ENCODE assay signal across 8 mouse cellular contexts in the genomic region with DNA sequence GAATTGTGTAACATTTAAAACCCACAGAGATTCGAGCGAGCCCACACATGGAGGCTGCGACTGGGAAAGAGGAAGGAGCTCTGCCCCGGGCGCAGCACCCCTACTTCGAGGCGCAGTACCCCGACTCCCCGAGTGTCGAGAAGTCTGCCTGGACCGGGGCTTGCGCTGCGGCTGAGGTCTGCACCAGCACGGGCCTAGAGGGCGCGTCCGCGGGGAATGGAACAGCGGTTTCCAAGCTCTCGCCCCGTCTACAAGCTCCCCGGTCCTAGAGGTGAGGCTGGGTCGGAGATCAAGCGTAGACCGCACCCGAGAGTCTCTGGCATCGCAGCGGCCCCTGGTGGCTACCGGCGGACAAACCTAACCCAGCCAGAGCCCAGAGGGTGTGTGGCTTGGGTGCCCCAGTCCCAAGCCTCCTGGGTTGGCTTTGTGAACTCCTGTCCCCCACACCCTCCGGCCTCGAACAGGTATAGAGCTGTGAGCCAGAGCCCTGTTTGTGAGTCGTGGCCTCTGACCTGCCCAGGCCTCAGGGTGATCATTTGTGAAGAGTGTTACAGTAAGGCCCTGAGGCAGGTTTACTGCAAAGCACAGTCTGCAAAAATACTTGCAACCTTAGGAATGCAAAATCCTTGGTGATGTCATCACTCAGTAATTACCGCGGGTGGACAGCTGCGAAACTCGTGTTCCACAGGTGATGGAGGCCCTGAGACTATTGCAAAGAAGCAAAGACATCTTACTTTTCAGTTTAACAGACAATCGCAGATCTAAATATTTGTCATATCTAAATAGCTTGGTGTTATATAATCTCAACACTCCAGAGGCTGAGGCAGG. TPM values are rescaled to one million over a fixed set of nuclear protein-coding genes. Genes with fewer than 3 reads are reported as not detected.
A peak's percentile ranks its signal among the peaks of the same experiment; 100 is the strongest.
DNase-seq lines count a peak whose midpoint lies in the region; ATAC-seq and TF ChIP-seq lines count a peak whose summit lies in the region.

No protein-coding gene starts in this region.

- no peak for TF ChIP-seq POLR2A in thymus, adult 2 months (IDR thresholded peaks at IDR 0.05; ENCODE audit: control insufficient read depth, extremely low read depth, insufficient read depth, low read length, poor library complexity)

- TF ChIP-seq EP300 in liver, postnatal 0 days (IDR thresholded peaks at IDR 0.05; ENCODE audit: low read depth), result no peak

- no peak overlapping the region for H3K9ac ChIP-seq in intestine, postnatal 0 days (ENCODE audit: low read depth, low read length)
- 0 out of 2 replicates have a peak overlapping the region, but pooled peaks have one; percentile 48 for H3K9ac ChIP-seq in liver, postnatal 0 days (replicated peaks)
- peak overlapping the region; percentile 24; the same call in 1 of the 2 replicates for H3K9ac ChIP-seq in neural tube, embryonic 11.5 days (ENCODE audit: low read length)

- H3K4me1 ChIP-seq in intestine, postnatal 0 days (replicated peaks; ENCODE audit: control insufficient read depth, insufficient read depth, low read length), result no peaks in the 10 kb centered on the region
- H3K4me1 ChIP-seq in liver, postnatal 0 days (ENCODE audit: insufficient read depth), result peaks cover 2% of the 10 kb centered on the region; the same call in 1 of the 2 replicates
- no peaks in the 10 kb centered on the region for H3K4me1 ChIP-seq in neural tube, embryonic 11.5 days (ENCODE audit: control insufficient read depth, insufficient read depth, low read length)
- peaks cover 3% of the 10 kb centered on the region for H3K4me1 ChIP-seq in thymus, adult 2 months (replicated peaks; ENCODE audit: control insufficient read depth, insufficient read depth, low read length)

- DNase-seq in urinary bladder, adult 18-20 months (ENCODE audit: low spot score in 2 of 2), result peak; percentile 29 to 62
- no peak for DNase-seq in urinary bladder, postnatal 10 days (ENCODE audit: low spot score)
- DNase-seq in embryo, embryonic 11 days, result peak; percentile 81
- peak; percentile 96 for DNase-seq in heart, adult 11 months
- peak; percentile 87 for DNase-seq in liver, postnatal 0 days
- DNase-seq in neural tube, embryonic 11.5 days (ENCODE audit: low spot score), result peak; percentile 76
- DNase-seq in thymus, adult 2 months, result peak; percentile 74

- H3K27ac ChIP-seq in intestine, postnatal 0 days (ENCODE audit: low read depth, low read length), result no peak overlapping the region
- H3K27ac ChIP-seq in liver, postnatal 0 days (ENCODE audit: low read depth), result no peak overlapping the region
- H3K27ac ChIP-seq in neural tube, embryonic 11.5 days (ENCODE audit: low read depth, low read length), result no peak overlapping the region
- no peak overlapping the region for H3K27ac ChIP-seq in thymus, adult 2 months (ENCODE audit: control insufficient read depth, insufficient read depth, low read length)

- 14% methylated on average over 38 of the region's 38 CpGs for WGBS in intestine, postnatal 0 days
- 8% methylated on average over 37 of the region's 38 CpGs for WGBS in liver, postnatal 0 days (ENCODE audit: insufficient replicate concordance)
- WGBS in neural tube, embryonic 11.5 days, result 17% methylated on average over 38 of the region's 38 CpGs
- WGBS in thymus, adult 2 months, result 9% methylated on average over 38 of the region's 38 CpGs

- H3K36me3 ChIP-seq in intestine, postnatal 0 days (ENCODE audit: control insufficient read depth, insufficient read depth), result no peaks in the 10 kb centered on the region
- no peaks in the 10 kb centered on the region for H3K36me3 ChIP-seq in liver, postnatal 0 days (replicated peaks; ENCODE audit: insufficient read depth, low read length)
- no peaks in the 10 kb centered on the region for H3K36me3 ChIP-seq in neural tube, embryonic 11.5 days (ENCODE audit: control insufficient read depth, insufficient read depth, low read length)
- no peaks in the 10 kb centered on the region for H3K36me3 ChIP-seq in thymus, adult 2 months (ENCODE audit: control insufficient read depth, insufficient read depth, low read length)

- no peaks in the 10 kb centered on the region for H3K9me3 ChIP-seq in intestine, postnatal 0 days (ENCODE audit: control insufficient read depth)
- H3K9me3 ChIP-seq in liver, postnatal 0 days (ENCODE audit: low read length), result 0 out of 2 replicates have a peak, but pooled peaks cover 4% of the 10 kb centered on the region
- no peaks in the 10 kb centered on the region for H3K9me3 ChIP-seq in neural tube, embryonic 11.5 days (ENCODE audit: control insufficient read depth, low read length)

- TF ChIP-seq CTCF in intestine, postnatal 0 days (IDR thresholded peaks at IDR 0.05; ENCODE audit: low read depth), result peak; percentile 93
- TF ChIP-seq CTCF in liver, postnatal 0 days (IDR thresholded peaks at IDR 0.05; ENCODE audit: low read depth), result peak; percentile 88
- TF ChIP-seq CTCF in thymus, adult 2 months (IDR thresholded peaks at IDR 0.05; ENCODE audit: borderline replicate concordance, control insufficient read depth, extremely low read depth, insufficient read depth, low read length, poor library complexity), result peak; percentile 85; the same call in 1 of the 2 replicates

- H3K27me3 ChIP-seq in intestine, postnatal 0 days (replicated peaks; ENCODE audit: control insufficient read depth, insufficient read depth, low read length), result peaks cover 5% of the 10 kb centered on the region; the same call in 1 of the 2 replicates
- H3K27me3 ChIP-seq in liver, postnatal 0 days (ENCODE audit: insufficient read depth, low read length), result 0 out of 2 replicates have a peak, but pooled peaks cover 2% of the 10 kb centered on the region
- 0 out of 2 replicates have a peak, but pooled peaks cover 4% of the 10 kb centered on the region for H3K27me3 ChIP-seq in neural tube, embryonic 11.5 days (ENCODE audit: control insufficient read depth, insufficient read depth, low read length)
- no peaks in the 10 kb centered on the region; the same call in 1 of the 2 replicates for H3K27me3 ChIP-seq in thymus, adult 2 months (ENCODE audit: control insufficient read depth, insufficient read depth, low read length)

- peak overlapping the region; percentile 68 for H3K4me2 ChIP-seq in intestine, postnatal 0 days (replicated peaks; ENCODE audit: low read depth)
- peak overlapping the region; percentile 70 for H3K4me2 ChIP-seq in liver, postnatal 0 days (ENCODE audit: low read depth, low read length)
- peak overlapping the region; percentile 40 for H3K4me2 ChIP-seq in neural tube, embryonic 11.5 days (ENCODE audit: low read depth)

- H3K4me3 ChIP-seq in intestine, postnatal 0 days (ENCODE audit: low read depth, low read length), result peak overlapping the region; percentile 31
- peak overlapping the region; percentile 40 for H3K4me3 ChIP-seq in liver, postnatal 0 days (ENCODE audit: low read depth, low read length)
- H3K4me3 ChIP-seq in neural tube, embryonic 11.5 days (ENCODE audit: low read depth, low read length), result peak overlapping the region; percentile 20; the same call in 1 of the 2 replicates
- peak overlapping the region; percentile 35 for H3K4me3 ChIP-seq in thymus, adult 2 months (ENCODE audit: control insufficient read depth, insufficient read depth, low read length)

- peak; percentile 81 for ATAC-seq in intestine, postnatal 0 days
- ATAC-seq in liver, postnatal 0 days, result peak; percentile 88
- no peak for ATAC-seq in neural tube, embryonic 11.5 days (ENCODE audit: insufficient read depth, low FRiP score, low TSS enrichment)

RNA-seq across cellular contexts. Expression of gene Batf3, which starts 28.4 kb away (rescaled TPM):
- polyA plus RNA-seq in intestine, postnatal 0 days (2015; fragmentation: Nextera tagmentation; extraction: Ambion mirVana), result 6.9 and 7.3 TPM in 2 replicates
- 1.6 and 2.2 TPM in 2 replicates for polyA plus RNA-seq in liver, postnatal 0 days (2015; fragmentation: Nextera tagmentation; extraction: Ambion mirVana)
- polyA plus RNA-seq in neural tube, embryonic 11.5 days (2014; fragmentation: Nextera tagmentation; extraction: Ambion mirVana), result 4.7 and 4.8 TPM in 2 replicates
- 12.6 and 18.4 TPM in 2 replicates for polyA plus RNA-seq in thymus, adult 2 months (2012; rRNA removed)

RNA-seq across cellular contexts. Expression of gene Fam71a, which starts 38.6 kb away (rescaled TPM):
- polyA plus RNA-seq in intestine, postnatal 0 days (2015; fragmentation: Nextera tagmentation; extraction: Ambion mirVana), result not detected in 2 replicates
- polyA plus RNA-seq in liver, postnatal 0 days (2015; fragmentation: Nextera tagmentation; extraction: Ambion mirVana), result not detected in 2 replicates
- not detected in 2 replicates for polyA plus RNA-seq in neural tube, embryonic 11.5 days (2014; fragmentation: Nextera tagmentation; extraction: Ambion mirVana)
- polyA plus RNA-seq in thymus, adult 2 months (2012; rRNA removed), result not detected in 2 replicates
